Mouse (Mus musculus) kidney, adult 2 months (tissue): Measurements from ENCODE around the gene Pqlc2.

Source experiments
- CTCF ChIP-seq: fragments of 200-500 bp; conservative IDR thresholded peaks from 2 replicates; pipeline ENCODE4 v1.5.1; 2011; ENCODE audit warnings: low read depth, mild to moderate bottlenecking, control low read depth, low read length, moderate library complexity, mixed read lengths; ENCODE audit not compliant: insufficient read depth, insufficient read length
- POLR2A ChIP-seq: fragments of 200-500 bp; IDR thresholded peaks from one replicate; pipeline ENCODE4 v1.6.1; 2011; ENCODE audit warnings: low read depth, low read length, control low read depth

DNA sequence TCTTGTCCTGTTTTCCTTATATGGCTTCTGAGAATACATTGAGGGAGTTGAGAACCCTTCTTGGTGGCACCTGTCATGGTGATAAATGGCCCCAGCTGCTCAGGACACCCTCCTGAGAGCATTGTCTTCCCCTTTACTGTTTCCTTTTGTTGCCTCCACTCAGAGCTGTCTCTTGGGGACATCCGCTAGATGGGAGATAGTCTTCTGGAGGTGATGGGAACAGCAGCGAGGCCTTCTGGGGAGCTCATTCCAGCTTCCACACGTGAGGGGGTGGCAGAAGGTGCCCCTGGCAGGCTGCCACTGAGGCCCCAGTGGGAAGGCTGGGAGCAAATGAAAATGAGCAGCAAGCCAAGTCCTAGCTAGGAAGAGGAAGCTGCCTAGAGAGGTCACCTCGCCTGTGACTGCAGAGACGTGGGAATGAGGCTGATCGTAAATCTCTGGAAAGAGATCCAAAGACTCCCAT lies 27.5 kb downstream of the Pqlc2 start:
- TF ChIP-seq CTCF (no peak), POLR2A (no peak)
